Mouse (Mus musculus) layer of hippocampus, postnatal 14 days (tissue): ENCODE data around the gene Mettl21c. TPM values are rescaled to one million over a fixed set of nuclear protein-coding genes. Genes with fewer than 3 reads are reported as not detected.
"Not testable (repeated sequence)": the region's sequence is repeated elsewhere in the genome, so short reads cannot be mapped to it uniquely, and the experiment has no call there.

ENCODE experiments used
- DNase-seq, 2 experiments: peaks; one replicate each; pipeline ENCODE4 v3.0.0; 2021 to 2022; ENCODE audit warnings: low spot score in 2 of 2, mixed read lengths in 1 of 2
- long read RNA-seq, 2 experiments: library from polyadenylated mRNA; stranded (forward); transcript quantifications; one replicate each; pipeline ENCODE4 v2.0.0; 2021
- total RNA-seq, 2 experiments: library from RNA; stranded (reverse); gene quantifications; 2 replicates each; pipeline ENCODE4 v1.2.3; 2021

Gene Mettl21c
- total RNA-seq: not detected
- long read RNA-seq, experiment 1: 0 reads
- long read RNA-seq, experiment 2, partial matches to known transcripts: 0 of 1 reads
- long read RNA-seq, experiment 2, other reads (novel, unspliced or antisense): 1 of 1 reads

DNA sequence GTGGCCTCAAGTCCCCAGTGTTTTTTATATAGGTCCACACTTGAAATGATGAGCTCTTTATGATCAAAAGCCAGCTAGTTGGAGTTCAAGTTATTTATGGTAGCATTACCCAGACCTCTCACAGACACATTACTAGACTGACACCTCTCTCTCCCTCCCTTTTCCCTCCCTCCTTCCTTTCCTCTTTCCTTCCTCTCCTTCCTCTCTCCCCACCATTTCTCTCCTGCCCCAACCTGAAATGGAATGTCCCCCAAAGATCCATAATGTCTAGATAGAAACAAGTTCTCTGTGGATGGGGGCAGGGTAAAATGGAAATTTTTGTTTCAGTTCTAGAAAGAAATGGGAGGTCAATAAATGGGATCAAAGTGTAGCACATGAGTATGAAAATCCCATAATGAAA is at the start of gene Mettl21c:
Gene Mettl21c, minus strand, starts transcription at position 101 of the 400 bp plus-strand sequence.
- no peak for DNase-seq

DNA sequence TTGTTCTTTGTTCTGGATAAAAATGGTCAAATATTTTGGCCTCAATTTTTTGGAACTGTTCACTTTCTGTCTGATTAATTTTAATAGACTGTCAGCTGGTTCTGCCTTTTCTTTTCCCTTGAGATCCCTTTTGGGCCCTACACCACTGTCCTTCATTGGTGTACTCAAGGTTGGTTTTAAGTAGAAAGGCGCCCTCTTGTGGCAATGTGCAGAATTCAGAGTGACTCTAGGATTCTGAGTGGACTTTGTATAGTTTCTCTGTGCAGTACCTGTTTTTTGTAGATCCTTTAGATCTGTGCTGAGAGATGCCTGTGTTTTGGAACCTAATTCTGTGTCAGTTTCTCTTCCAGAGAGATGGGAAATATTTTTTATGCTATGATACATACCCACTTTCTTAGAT is 44.8 kb upstream of the Mettl21c start:
- peak; percentile 37 to 62 for DNase-seq

DNA sequence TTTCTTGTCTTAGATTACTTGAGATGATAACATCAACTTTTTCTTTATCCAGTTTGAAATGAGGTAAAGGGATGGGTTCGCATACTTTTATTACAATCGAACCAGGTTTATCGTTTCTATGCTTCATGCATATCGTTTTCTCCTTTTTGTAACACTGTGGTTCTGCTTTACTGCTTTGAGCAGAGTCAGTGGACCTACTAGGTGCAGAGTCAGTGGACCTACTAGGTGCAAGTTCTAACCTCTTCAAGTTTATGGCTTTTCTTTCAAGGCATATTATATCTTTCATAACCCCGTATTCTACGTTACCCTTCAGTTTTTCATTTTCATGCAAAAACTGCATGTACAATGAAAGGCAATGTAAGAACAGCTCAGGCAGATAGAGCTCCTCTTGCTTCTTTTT is 43.6 kb upstream of the Mettl21c start:
- DNase-seq: no peak

DNA sequence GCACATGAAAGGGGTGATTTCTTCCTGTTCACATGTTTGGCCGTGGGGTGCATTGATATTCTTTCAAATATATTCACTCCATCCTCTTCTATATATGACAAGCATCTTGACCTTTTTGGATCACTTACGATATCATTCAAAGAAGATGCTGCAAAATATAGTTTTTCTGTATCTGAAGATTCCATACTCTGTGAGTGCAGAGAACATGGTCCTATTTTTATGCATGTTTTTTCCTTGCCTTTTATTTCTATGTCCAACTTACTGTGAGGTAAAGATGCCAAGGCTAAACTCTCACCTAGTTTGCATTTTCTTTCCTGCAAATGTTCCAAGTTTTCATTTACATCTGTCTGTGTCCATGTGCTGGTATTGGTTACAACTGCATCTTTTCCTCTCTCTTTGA is 42.0 kb upstream of the Mettl21c start, which contains the start of gene Gm8251:
Gene Gm8251, minus strand, starts transcription at position 101 of the 400 bp plus-strand sequence.
- no peak for DNase-seq

DNA sequence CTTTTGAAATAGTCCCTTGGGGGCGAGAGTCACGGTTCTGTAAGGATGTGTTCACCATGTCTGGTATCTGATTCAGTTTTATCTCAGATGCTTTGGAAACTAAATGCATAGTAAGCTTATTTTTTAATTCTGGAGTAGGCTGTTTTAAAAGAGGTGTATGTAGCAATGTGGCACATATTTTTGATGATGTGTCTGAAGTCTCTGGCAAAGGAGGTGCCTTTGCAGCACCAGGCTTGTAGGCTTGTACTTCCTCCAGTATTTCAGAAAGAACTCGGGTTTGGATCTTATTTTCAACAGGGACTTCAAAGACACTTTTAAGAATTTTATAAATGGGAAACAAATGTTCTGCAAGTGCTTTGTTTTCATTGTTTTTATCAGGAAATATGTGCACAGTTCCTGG is 38.0 kb upstream of the Mettl21c start:
- DNase-seq: no peak

DNA sequence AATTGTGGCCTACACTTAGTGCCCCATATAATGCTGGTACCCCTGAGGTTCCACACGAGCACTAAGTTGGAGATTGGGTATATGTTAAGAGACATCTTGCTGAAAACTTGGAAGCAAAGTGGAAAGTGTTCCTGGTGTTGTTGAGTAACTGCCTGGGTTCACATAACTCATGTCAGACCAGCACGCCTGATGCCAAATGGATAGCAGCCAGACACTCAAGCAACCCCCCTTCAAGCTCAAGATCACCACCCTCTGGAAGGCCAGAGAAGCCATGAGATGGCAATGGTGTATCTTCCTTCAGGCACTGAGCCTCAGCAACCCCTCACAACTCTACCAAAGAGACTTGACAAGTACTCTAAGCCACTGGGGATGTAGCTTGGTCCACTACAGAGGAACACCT is 26.7 kb upstream of the Mettl21c start:
- no peak for DNase-seq

DNA sequence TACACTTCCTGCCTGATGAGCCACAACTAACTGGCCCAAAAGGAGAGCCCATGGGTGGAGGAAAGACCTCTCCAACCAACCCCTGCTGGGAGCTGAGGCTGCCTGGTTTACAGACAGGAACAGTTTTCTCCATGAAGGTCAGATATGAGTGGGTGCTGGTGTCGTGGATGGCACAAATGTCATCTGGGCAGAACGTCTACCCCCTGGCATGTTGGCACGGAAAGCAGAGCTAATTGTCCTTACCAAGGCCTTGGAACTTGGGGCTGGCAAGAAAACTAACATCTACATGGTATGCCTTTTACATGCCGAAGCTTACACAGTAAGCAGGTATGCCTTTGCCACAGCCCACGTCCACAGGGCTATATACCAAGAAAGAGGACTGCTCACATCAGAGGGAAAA is 25.9 kb upstream of the Mettl21c start:
- DNase-seq: not testable (repeated sequence)

DNA sequence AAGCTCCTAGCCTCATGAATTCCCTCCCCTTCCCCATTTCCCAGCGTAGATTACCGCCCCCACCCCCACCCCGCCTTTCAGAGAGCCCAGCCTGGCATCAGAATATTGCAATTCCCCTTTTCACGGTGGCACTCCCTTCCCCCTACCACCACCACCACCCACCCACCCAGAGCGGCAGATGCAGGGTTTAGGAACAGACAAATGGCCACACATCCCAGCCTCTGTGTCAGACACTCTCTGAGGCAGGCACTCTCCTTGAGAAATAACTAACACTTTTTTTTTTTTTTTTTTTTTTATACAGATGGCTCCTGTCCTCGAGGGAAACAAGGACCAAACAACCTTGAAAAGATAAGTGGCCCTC is 22.7 kb upstream of the Mettl21c start:
- DNase-seq: no peak

DNA sequence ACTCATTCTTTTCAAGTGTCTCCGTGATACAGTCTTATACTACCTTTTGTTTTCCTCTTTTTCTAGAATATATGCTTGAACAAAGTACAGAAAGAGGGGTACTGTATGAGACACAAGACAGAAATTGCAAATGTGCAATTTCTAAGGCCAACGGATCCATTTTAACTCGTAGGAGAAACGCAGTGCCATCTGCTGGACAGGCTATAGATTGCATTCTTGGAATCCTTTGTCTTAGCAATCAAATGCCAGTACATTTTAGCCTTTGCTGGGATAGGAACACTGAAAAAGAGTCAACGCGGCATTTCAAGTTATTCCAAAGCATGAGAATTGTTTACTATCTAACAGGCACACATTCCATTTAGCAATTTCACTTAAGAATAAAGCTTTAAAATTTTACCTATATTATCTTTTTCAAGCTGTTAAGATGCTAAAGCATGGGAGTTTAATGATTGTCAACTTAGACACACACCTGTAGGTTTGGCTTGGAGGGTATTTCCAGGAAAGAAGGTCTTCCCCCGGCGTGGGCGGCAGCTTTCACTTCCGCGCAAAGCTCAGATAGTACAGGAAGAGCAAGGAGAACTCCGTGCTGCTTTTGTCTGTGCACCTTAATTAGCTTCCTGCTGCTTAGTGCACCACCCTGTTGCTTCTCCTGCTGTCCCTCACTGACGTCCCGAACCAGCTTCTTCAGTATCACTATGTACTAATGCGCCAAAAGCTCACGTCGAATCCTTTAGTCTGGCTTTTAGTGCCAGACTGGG is 22.1 kb upstream of the Mettl21c start:
- peak; percentile 22 to 67 for DNase-seq

DNA sequence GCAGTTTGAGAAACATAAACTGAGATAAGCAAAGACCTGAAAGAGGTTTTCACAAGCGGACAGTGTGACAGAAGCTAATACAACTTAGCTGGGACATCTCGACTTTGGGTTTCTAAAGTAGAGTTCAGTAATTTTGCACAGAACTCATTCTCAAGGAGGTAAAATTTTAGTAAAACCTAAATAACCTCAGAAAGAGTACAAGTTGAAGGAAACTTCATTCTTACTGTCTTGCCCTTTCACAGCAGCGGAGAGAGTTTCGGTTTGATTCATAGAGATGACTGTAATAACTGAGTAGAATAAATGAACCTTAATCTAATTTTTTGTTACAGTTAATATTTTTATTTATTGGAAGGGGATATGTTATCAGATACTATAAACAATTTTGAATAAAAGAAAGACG is 13.1 kb upstream of the Mettl21c start:
- DNase-seq: no peak

DNA sequence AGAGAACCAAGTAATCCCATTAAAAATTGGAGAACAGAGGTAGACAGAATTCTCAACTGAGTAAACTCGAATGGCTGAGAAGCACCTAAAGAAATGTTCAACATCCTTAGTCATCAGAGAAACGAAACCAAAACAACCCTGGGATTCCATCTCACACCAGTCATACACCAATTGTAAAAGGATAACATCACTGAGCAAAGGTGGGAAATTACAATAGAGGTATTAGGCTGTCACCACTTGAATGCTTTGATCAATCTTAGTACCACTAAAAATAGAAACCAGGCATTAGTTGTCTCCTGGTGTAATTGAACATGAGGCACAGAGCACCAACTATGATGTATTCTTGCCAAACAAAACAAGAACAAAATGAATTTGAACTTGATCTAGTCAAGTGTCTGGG is 12.4 kb upstream of the Mettl21c start:
- DNase-seq: no peak

DNA sequence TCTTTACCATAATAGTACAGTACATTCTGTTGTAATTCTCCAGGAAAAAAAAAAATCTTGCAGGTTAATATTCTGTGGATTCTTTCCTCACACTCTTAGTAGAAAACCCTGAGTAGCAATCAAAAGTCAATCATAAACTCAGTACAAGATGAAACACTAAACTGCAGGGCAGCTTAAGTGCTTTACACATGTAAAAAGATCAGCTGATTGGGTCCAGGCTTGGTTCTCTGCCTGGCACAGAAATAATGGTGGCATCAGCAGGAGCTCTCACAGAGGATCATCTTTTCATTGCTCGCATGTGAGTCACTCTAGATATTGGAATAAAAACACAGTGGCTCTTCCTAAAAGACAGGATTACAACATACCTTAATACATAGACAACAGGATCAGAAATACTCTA is 7.8 kb upstream of the Mettl21c start:
- DNase-seq: no peak

DNA sequence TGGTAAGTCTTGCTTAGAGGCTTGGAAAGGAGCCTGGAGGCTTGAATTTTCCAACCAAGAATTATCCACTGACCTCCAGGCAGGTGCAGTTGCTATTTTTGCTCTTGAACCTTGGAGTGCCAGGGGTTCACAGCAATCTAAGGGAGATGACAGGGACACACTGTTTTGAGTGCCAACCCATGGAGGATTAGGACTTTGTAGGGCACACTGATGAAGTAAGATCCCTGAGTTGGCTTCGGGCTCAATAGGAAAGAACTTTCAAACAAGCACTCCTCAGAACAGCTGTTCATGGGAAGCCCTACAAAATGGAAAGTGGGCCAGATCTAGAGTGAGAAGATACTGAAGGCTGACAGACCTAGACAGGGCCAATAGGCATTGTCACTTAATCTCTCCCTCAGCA is 2.8 kb upstream of the Mettl21c start:
- DNase-seq: no peak

DNA sequence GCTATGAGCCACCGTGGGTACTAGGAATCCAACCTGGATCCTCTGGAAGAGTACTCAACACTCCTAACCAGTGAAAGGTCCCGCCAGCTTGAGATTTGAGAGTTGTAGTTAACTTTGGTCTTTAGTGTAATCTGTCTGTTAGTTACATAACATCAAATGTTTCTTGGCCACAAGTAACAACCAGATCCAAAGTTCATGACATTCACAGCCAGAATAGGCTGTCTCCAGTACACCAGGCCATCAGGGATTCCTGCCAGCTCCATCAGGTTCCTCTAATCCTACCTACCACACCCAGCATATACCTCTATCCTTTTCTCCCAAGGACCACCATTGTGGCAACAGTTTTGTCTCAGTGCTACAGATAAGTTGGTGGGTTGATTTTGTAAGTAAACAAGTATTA is 4.3 kb downstream of the Mettl21c start:
- DNase-seq: no peak

DNA sequence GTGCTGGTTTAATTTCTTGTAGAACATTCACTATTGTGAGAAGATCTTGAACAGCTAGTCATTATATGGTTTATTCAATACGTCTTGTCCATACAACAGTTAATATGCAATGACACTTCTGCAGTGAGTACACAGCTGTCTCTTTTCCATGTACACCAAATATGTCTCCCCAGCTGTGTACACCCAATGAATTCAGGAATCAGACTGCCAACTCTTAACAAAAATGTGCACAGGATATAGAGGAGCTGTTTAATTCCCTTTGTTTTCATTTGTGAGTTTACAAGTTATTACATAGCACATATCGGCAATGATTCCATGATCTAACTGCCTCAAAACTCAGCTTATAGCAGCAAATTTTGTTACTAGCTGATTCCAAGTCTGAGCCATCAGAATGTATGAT is 15.3 kb downstream of the Mettl21c start:
- no peak for DNase-seq

DNA sequence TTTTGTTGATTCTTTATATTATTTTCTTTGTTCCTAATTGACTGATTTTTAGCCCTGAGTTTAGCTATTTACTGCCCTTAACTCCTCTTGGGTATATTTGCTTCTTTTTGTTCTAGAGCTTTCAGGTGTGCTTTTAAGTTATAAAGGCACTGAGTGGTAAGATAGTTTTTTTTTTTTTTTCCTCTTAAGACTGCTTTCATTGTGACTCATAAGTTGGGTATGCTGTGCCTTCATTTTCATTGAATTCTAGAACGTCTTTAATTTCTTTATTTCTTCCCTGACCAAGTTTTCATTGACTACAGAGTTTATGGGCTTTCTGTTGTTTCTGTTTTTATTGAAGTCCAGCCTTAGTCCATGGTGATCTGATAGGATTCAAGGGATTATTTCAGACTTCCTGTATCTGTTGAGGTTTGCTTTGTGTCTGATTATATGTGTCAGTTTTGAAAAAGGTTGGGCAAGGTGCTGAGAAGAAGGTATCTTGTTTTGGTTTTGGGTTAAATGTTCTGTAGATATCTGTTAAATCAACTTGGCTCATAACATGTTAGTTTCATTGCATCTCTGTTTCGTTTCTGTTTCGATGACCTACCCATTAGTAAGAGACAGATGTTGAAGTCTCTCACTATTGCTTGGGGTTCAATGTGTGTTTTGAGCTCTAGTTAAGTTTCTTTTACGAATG is 22.8 kb downstream of the Mettl21c start:
- no peak for DNase-seq

DNA sequence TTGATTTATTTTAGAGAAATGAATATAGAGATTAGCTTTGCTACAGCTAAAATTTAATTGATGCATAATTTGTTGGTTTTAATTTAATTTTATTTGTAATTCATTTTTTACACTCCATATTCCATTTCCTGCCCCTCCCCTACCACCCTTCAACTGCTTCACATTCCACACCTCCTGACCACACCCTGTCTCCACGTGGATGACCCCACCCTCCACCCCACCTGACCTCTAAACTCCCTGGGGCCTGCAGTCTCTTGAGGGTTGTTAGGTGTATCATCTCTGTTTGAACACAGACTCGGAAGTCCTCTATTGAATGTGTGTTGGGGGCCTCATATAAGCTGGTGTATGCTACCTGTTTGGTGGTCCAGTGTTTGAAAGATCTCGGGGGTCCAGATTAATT is 48.7 kb downstream of the Mettl21c start:
- DNase-seq: no peak

DNA sequence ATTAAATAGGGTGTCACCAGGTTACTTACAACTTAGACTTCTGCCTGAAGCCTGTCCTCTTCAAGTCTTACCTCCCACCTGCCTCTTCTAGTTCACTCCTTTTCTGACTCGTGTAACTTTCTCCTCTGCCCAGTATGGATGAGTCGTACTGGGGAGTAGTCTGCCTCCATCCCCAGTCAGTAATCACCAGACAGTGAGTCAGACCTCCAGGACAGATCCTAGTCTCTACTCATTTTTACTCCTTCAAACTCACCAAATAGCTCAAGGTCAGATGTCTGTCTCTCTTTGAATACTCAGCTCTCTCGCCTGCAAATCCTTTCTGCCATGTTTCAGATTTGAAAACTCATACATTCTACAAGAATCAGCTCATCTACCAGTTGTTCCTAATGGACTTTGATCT is 50.5 kb downstream of the Mettl21c start:
- no peak for DNase-seq

DNA sequence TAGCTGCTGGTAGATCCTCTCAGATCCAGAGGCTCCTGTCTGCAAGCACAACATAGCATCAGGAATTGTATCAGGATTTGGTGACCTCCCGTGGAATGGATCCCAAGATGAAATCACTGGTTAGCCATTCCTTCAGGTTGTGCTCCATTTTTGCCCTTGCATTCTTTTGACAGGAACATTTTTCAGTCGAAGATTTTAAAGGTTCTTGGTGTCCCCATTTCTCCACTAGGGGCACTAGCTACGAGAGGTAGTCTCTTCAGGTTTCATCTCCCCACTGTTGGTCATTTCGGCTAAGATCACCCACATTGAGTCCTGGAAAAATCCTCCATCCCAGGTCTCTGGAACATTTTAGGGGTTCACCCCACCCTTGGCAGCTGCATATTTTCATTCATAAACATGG is 53.1 kb downstream of the Mettl21c start:
- no peak for DNase-seq

DNA sequence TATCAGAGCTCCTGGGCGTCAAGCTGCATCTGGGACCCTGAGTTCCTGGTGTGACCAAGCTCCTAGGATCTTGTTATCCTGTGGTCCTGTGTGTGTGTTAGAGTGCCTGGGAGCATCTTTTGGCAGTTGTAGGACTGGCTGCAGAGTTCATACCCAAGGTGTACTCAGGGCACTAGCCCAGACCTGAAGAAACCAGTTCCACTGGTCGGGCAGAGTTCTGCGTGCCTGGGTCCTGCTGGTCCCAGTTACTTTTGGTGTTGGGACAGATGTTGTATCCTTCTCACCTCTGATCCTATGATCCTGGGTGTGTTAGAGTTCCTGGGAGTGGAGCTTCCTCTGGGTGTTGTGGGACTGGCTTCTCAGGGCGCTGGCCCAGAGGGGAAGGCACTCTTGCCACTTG is 55.5 kb downstream of the Mettl21c start:
- DNase-seq: no peak
